Mouse (Mus musculus): ENCODE measurements at regions not wholly inside any gene's neighbourhood (a gene's known extent, or its start where the extent isn't known, plus 50 kb on each side); places are given as distances from the start of the nearest gene placed in this dataset.

- no peak for DNase-seq (ENCODE audit: low spot score in 2 of 2)
Measured at GRCm38 (mm10) chr4:84032505-84032904, 507.2 kb downstream of the Ccdc171 start.

DNA sequence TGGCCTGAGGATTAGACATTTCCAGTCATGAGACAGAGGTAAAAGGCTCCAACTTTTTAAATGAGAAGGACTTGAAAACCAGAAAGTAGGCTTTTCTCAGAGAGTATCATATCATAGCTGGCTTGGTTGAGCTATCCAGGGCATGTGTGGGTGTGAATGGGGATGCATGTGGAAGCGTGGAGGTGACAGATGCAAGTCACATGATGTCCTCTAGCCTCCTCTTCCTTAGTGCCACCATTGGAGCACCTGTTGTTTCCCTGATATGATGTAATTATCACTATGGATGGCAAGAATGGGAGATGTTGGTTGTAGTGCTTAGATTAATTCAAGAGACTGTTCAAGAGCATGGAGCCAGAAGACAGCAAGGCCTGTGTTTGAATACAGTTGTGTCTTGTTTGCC lies 510.0 kb downstream of the Ccdc171 start:
- DNase-seq (ENCODE audit: low spot score in 2 of 2) = no peak

- DNase-seq (ENCODE audit: low spot score in 2 of 2) = no peak
Measured at GRCm38 (mm10) chr4:84037535-84037934, 512.2 kb downstream of the Ccdc171 start.

DNA sequence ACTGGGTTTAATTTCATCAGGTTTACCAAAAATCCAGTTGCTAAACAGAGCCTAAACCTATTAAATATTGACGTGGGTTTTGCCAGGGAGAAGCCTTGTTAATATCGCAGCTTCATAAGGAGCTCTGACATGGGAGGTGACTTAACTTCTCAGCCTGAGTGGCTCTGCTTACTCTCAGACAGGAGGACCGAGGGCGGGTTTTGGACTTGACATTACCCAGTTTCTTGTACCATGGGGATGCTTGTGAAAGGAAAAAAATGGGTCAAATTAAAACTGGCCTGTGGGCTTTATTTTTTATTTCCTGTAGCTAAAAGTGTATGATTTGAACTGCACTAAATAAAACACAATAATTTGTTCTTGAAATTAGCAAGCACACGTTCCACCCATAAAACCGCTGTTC lies 524.9 kb downstream of the Ccdc171 start:
- DNase-seq (ENCODE audit: low spot score in 2 of 2) = no peak

DNA sequence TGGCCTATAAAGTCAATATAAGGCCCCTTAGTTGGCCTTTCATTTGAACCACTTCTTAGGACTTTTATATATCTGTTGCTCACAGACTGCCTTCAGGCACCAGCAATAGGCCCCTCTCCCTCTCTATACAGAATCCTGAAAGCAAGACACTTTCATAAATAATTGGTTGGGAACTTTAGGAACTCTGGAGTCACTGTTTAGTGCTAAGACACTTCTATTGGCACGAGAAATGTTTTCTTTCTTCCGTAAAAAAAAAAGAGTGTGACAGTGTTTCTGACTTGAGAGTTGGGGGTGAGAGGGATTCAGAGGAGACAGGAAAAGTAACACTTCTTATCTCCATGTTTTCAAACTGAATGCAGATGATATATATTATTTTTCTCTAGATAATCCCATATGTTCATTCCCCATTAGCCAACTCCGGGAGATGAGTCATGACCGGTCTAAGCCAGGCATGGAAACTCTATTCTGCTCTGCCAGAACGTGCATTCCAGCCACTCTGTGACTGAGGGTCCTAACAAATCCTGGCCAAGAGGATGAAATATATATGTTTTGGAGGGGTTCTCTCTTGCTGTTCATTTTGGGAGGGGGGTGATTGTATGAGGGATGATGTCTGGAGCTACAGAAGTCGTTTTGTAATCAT lies 531.6 kb downstream of the Ccdc171 start:
- DNase-seq (ENCODE audit: low spot score in 2 of 2) = no peak

DNA sequence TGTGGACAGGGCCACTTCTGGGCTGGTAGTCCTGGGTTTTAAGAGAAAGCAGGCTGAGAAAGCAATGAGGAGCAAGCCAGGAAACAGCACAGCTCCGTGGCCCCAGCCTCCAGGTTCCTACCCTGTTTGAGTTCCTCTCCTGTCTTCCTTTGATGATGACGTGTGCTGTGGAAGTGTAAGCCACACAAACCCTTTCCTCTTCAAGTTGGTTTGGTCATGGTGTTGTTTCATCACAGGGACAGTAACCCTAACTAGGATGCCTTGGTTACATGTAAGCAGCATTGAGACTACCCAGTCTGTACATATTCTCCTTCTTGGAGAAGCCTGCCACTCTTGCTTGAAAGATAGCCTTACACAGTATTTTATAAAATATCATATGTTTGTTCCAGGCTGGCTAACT lies 534.8 kb downstream of the Ccdc171 start:
- no peak for DNase-seq (ENCODE audit: low spot score in 2 of 2)

DNA sequence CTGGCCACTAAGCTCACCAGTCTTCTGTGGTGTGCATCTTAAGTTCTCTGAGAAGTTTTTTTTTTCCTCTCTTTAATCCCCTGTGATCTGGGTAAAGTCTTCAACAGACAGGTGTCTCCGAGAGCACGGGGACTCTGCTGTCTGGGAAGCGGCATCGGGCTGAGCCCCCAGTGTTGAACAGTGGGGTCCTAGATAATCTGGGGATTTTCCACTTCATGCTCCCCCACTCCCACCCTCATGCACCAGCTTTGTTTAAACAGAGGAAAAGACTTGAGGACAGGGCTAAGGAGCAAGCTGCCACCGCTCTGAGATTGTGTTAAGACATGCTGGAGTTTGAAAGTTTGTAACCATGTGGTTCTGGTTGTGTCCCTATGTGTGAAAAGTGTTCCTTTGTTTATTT lies 538.4 kb downstream of the Ccdc171 start:
- no peak for DNase-seq (ENCODE audit: low spot score in 2 of 2)

DNA sequence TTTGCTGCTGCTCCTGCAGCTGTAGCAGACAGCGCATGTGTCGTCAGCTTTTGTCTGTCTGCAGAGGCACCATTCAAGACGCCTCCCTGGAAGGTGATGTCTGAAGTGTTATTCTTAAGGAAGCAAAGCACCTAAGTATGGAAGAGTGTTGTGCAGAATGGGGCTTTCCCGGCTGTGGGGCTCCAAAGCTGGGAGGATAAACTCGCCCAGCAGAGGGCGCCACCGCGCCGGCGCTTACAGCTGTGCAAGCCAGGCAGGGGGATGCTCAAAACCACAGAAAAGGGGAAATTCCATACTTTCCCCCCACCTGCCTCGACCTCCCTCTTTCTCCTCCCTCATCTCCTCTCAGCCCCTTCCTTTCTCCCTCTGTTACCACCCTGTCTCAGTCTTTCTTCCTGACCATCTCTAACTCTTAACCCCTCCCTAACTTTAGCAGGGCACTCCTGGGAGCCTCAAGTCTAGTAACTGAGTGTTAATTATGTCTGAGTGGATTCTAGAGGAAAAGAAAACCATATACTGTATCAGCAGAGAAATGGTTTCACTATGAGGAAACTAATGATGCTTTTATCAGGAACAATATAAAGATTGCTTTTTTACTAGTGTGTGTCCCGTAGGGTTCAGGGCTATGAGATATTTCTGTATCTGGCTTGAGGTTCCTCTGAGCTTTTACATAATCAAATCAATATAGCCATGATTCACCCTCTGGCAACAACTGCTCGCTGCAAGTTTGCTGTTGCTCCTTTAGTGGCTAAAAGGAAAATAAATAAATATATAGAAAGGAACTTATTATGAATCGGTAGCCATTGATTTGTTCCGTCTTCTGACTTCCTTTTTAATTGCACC lies 539.5 kb downstream of the Ccdc171 start:
- peak; percentile 31 to 62 for DNase-seq (ENCODE audit: low spot score in 2 of 2)

DNA sequence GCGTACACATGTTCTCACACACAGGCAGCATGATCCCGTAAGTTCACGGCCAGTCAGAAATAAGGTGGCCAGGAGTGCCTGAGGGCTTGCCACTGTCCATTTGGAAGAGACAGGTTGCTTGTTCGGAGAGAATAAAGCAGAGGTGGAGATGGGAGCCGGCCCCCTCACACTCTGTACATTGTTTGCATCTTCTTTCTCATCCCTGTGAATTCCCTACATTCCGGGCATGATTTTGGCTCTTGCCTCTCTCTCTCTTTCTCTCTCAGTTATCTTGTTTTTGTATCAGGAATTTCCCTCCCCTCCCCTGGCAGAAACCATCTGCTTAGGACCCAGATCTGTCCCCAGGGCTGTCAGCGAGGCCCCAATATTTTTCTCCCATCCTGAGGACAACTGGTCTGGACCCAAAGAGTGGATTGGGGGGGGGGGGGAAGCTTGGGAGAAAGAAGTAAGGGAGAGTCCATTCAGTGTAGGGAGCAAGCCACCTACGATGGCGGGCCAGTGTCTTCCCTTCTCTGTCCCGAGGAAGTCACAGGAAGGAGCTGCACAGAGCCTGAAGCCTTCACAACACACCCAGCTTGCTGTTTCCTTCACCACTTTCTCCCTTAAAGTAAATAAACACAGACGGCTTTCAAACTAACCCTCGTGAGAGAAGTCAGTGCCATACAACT lies 540.2 kb downstream of the Ccdc171 start:
- no peak for DNase-seq (ENCODE audit: low spot score in 2 of 2)

GRCm38 (mm10) chr4:84067931-84068575 lies 542.7 kb downstream of the Ccdc171 start:
- DNase-seq (ENCODE audit: low spot score in 2 of 2) = no peak

- no peak for DNase-seq (ENCODE audit: low spot score in 2 of 2)
Measured at GRCm38 (mm10) chr4:84068947-84069663, 543.8 kb downstream of the Ccdc171 start.

- no peak for DNase-seq (ENCODE audit: low spot score in 2 of 2)
Measured at GRCm38 (mm10) chr4:84069681-84070080, 544.3 kb downstream of the Ccdc171 start.

DNA sequence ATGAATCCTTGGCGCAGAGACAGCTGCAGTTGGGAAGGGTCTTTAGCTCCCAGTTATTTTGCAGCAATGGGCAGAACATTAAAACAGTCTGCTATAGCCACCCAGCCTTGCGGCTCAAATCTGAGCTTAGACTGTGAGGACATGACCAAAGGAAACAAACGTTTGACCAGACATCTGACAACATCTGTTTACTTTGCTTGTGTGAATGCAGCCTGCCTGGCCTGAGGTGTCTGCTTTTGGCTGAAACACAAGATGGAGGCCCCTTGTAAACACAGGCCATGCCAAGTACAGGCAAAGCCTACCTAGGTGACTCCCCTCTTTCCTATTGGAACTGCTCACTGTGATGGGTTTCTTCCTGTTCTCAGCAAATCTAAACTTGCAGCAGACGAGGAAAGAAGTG lies 544.7 kb downstream of the Ccdc171 start:
- DNase-seq (ENCODE audit: low spot score in 2 of 2) = no peak

DNA sequence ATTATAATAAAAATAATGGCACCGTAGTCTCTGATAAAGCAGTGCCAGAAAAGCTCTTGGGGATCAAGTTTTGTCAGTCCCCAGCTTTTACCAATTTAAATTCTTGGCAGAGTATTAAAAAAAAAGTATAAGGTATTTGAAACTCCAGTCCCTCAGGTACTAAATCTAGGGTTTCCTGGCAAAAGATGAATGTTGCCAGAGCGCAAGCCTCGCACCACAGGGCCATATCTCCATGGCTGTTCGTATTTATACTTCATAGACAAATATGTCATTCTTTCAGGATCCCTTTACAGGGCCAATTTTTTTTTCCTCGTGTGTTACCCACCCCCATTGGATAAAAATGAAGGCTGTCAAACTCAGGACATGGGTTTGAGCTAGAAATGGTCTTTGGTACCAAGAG lies 546.8 kb downstream of the Ccdc171 start:
- DNase-seq (ENCODE audit: low spot score in 2 of 2) = no peak

GRCm38 (mm10) chr4:84076526-84076925 lies 551.2 kb downstream of the Ccdc171 start:
- DNase-seq (ENCODE audit: low spot score in 2 of 2) = no peak

DNA sequence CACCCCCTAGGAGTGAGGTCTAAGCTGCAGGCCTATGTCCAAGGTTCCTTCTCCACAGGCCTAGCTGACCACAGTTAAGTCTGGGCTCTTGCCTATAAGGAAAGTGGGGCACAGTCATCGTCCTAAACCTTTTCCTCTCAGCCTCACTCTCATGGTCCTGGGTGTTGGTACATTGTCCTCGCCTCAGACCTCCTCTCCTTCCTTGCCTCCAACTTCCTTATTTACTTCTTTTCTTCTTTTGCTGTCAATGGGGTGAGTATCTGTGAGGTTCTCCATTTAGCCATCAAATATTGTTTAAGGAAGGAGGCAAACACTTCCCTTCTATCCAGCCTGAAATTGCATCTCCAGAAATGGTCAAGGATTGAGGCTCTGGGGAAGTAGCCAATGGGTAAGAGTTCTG lies 554.2 kb downstream of the Ccdc171 start:
- DNase-seq (ENCODE audit: low spot score in 2 of 2) = no peak

DNA sequence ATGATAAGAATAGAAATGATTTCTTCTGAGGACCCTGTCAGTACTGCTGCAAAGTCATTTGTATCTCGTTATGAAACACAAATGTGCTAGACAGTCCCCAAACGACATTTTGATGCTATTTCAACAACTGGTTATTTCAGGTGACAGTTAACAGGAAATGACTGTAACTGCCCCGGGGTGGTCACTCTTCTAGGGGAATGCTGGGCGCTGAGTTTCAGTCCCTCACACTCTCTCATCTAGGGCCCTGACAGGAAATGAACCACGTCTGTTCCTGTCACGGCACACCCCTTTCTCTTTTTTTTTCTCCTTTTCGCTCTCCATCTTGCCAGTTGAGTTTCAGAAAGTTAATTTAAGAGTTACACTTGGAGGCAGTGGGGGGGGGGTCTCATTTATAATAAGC lies 556.2 kb downstream of the Ccdc171 start:
- no peak for DNase-seq (ENCODE audit: low spot score in 2 of 2)

DNA sequence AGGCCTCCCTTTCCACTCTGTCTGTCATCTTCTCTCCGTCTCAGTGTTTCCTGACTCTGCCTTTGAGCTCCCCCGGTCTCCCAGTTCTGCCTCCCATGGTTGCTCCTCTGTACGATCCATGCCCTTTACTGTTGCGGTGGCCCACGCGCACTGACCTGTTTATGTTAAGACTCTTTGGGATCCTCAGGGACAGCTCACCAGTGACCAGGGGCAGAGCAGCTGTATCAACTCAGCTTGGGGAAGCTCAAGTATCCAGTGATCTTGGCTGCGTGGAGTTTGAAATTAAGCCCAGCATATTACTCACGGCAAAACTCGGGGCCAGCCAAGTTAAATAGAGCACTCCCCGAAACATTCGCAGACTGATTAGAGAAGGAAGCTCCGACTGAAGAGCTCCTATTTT lies 562.8 kb downstream of the Ccdc171 start:
- no peak for DNase-seq (ENCODE audit: low spot score in 2 of 2)

DNA sequence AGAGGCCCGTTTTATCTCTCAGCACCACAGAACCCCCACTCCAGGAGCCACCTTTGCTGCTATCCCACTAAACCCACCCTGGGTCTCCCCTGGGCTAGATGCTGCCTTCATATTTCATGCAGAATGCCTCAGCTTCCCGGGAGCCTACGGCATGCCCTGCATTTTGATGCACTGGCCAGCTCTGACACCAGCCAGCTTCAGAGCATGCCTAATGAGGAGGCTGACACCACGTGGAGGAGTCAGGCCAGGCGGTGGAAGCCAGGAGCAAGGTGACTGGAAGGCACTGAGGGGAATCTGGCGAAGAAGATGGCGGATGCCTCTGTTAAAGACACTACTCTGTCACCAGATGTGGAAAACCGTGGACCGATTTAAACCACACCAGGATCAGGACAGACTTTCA lies 567.2 kb downstream of the Ccdc171 start:
- no peak for DNase-seq (ENCODE audit: low spot score in 2 of 2)

DNA sequence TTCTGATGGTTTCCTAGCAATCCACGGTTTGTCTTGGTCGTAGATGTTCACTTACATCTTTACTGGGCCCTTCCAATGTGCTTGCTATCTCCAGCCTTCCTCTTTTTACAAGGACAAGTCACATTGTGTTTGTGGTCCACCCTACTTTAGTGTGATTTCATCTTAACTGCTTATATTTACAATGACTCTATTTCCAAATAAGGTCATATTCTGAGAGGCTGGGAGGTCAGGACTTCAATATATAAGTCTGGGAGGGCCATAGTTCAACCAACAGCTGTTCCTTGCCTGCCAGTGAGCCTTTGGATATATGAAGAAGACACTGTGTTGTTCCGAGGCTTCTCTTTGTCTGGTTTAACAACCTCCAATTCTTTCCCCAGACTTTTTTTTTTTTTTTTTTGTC lies 569.9 kb downstream of the Ccdc171 start:
- DNase-seq (ENCODE audit: low spot score in 2 of 2) = no peak

GRCm38 (mm10) chr4:84096081-84096480 lies 570.7 kb downstream of the Ccdc171 start:
- no peak for DNase-seq (ENCODE audit: low spot score in 2 of 2)

All from layer of hippocampus, adult 8-10 months (tissue).